Mouse (Mus musculus) MEL (cell line): ENCODE results near the gene Ddx25. TPM values are rescaled to one million over a fixed set of nuclear protein-coding genes. Genes with fewer than 3 reads are reported as not detected.

Experiments used
- DNase-seq: peaks from one replicate; pipeline ENCODE4 v3.0.0; 2011; ENCODE audit warnings: low read depth, low spot score
- H3K27ac ChIP-seq: 2 replicates; pipeline ENCODE4 v1.5.1; 2012; ENCODE audit warnings: low read depth, mild to moderate bottlenecking, control low read depth, low read length, moderate library complexity; ENCODE audit not compliant: control insufficient read depth
- H3K27me3 ChIP-seq, 2 experiments: fragments of 150-350 bp in 1 of 2; sonication (generic) in 1 of 2; 2 replicates each; pipeline ENCODE4 v1.6.1; 2012; ENCODE audit warnings: low read length in 2 of 2, mild to moderate bottlenecking in 2 of 2, improper control_type of control experiment in 1 of 2, moderate library complexity in 1 of 2; ENCODE audit not compliant: insufficient read depth in 2 of 2, control insufficient read depth in 1 of 2
- H3K36me3 ChIP-seq, 2 experiments: 2 replicates each; pipeline ENCODE4 v1.6.1; 2012 to 2014; ENCODE audit warnings: low read length in 2 of 2, improper control_type of control experiment in 1 of 2, inconsistent platforms in 1 of 2, mild to moderate bottlenecking in 1 of 2; ENCODE audit not compliant: insufficient read depth in 2 of 2, control insufficient read depth in 1 of 2
- H3K4me1 ChIP-seq, 2 experiments: fragments of 150-350 bp in 1 of 2; sonication (generic) in 1 of 2; 2 replicates each; pipeline ENCODE4 v1.6.1; 2012; ENCODE audit warnings: low read length in 2 of 2, improper control_type of control experiment in 1 of 2, mild to moderate bottlenecking in 1 of 2; ENCODE audit not compliant: insufficient read depth in 2 of 2, control insufficient read depth in 1 of 2
- H3K4me3 ChIP-seq, 2 experiments: fragments of 150-350 bp in 1 of 2; sonication (generic) in 1 of 2; 2 replicates each; pipeline ENCODE4 v1.5.1; 2012; ENCODE audit warnings: low read depth in 2 of 2, low read length in 2 of 2, mild to moderate bottlenecking in 2 of 2, moderate library complexity in 2 of 2, control low read depth in 1 of 2, improper control_type of control experiment in 1 of 2; ENCODE audit not compliant: control insufficient read depth in 1 of 2, insufficient read depth in 1 of 2
- H3K79me2 ChIP-seq: 2 replicates; pipeline ENCODE4 v1.6.1; 2012; ENCODE audit warnings: mild to moderate bottlenecking, low read length, moderate library complexity; ENCODE audit not compliant: control insufficient read depth, poor library complexity, insufficient read depth
- H3K9ac ChIP-seq: 2 replicates; pipeline ENCODE4 v1.6.1; 2012; ENCODE audit warnings: low read depth, mild to moderate bottlenecking, control low read depth, low read length, moderate library complexity; ENCODE audit not compliant: control insufficient read depth, poor library complexity, severe bottlenecking
- H3K9me3 ChIP-seq: fragments of 150-350 bp; sonication (generic); replicated peaks from 2 replicates; pipeline ENCODE4 v1.6.1; 2012; ENCODE audit warnings: mild to moderate bottlenecking, low read length, improper control_type of control experiment, moderate library complexity; ENCODE audit not compliant: insufficient read depth
- E2F4 ChIP-seq: IDR thresholded peaks from 2 replicates; pipeline ENCODE4 v1.6.1; 2011; ENCODE audit warnings: low read depth, low read length, improper control_type of control experiment, borderline replicate concordance
- ELF1 ChIP-seq: IDR thresholded peaks from 2 replicates; pipeline ENCODE4 v1.6.1; 2014; ENCODE audit warnings: low read depth, mild to moderate bottlenecking, inconsistent platforms, low read length, improper control_type of control experiment, moderate library complexity
- EP300 ChIP-seq, 2 experiments: IDR thresholded peaks; 2 replicates each; pipeline ENCODE4 v1.6.1; 2011; ENCODE audit warnings: improper control_type of control experiment in 2 of 2, low read length in 2 of 2, low read depth in 1 of 2, mild to moderate bottlenecking in 1 of 2
- JUND ChIP-seq: IDR thresholded peaks from 2 replicates; pipeline ENCODE4 v1.6.1; 2011; ENCODE audit warnings: low read depth, mild to moderate bottlenecking, improper control_type of control experiment, low read length
- MAFK ChIP-seq: IDR thresholded peaks from 2 replicates; pipeline ENCODE4 v1.6.1; 2011; ENCODE audit warnings: low read depth, mild to moderate bottlenecking, low read length, improper control_type of control experiment, borderline replicate concordance
- MAX ChIP-seq: IDR thresholded peaks from 2 replicates; pipeline ENCODE4 v1.6.1; 2011; ENCODE audit warnings: low read length, improper control_type of control experiment
- MAZ ChIP-seq: IDR thresholded peaks from 2 replicates; pipeline ENCODE4 v1.6.1; 2012; ENCODE audit warnings: low read depth, mild to moderate bottlenecking, inconsistent platforms, low read length, improper control_type of control experiment
- NRF1 ChIP-seq: IDR thresholded peaks from 2 replicates; pipeline ENCODE4 v1.6.1; 2014; ENCODE audit warnings: low read depth, mild to moderate bottlenecking, inconsistent platforms, low read length, improper control_type of control experiment, moderate library complexity; ENCODE audit not compliant: poor library complexity, insufficient read depth, severe bottlenecking
- POLR2AphosphoS2 ChIP-seq: IDR thresholded peaks from 2 replicates; pipeline ENCODE4 v1.6.1; 2011; ENCODE audit warnings: low read length, improper control_type of control experiment
- RCOR1 ChIP-seq: IDR thresholded peaks from 2 replicates; pipeline ENCODE4 v1.6.1; 2012; ENCODE audit warnings: low read depth, mild to moderate bottlenecking, inconsistent platforms, low read length, improper control_type of control experiment
- SIN3A ChIP-seq: IDR thresholded peaks from 2 replicates; pipeline ENCODE4 v1.6.1; 2012; ENCODE audit warnings: low read length, improper control_type of control experiment, inconsistent platforms
- TAL1 ChIP-seq: IDR thresholded peaks from 2 replicates; pipeline ENCODE4 v1.6.1; 2012; ENCODE audit warnings: mild to moderate bottlenecking, inconsistent platforms, low read length, moderate library complexity, mixed read lengths
- TBP ChIP-seq: IDR thresholded peaks from 2 replicates; pipeline ENCODE4 v1.8.0; 2011; ENCODE audit warnings: low read depth, low read length, improper control_type of control experiment
- UBTF ChIP-seq: IDR thresholded peaks from 2 replicates; pipeline ENCODE4 v1.6.1; 2012; ENCODE audit warnings: low read depth, mild to moderate bottlenecking, inconsistent platforms, low read length, improper control_type of control experiment, moderate library complexity, borderline replicate concordance; ENCODE audit not compliant: insufficient read depth
- ZC3H11A ChIP-seq: IDR thresholded peaks from 2 replicates; pipeline ENCODE4 v1.6.1; 2012; ENCODE audit warnings: low read depth, mild to moderate bottlenecking, inconsistent platforms, low read length, improper control_type of control experiment
- polyA plus RNA-seq, 2 experiments: library from polyadenylated mRNA; stranded (reverse) in 1 of 2; unstranded in 1 of 2; fragments of >175 nt in 1 of 2; fragments of >200 nt in 1 of 2; gene quantifications; 2 replicates each; pipeline versions ENCODE4 v1.2.1 to v1.2.4; 2012; ENCODE audit warnings: low replicate concordance in 2 of 2, low read depth in 1 of 2; ENCODE audit not compliant: insufficient read length in 2 of 2, insufficient read depth in 1 of 2, missing spikeins in 1 of 2
- total RNA-seq: library from RNA; depleted of rRNA; stranded (reverse); fragments of 300-350 nt; gene quantifications from 2 replicates; pipeline ENCODE4 v1.2.3, GENCODE M21; 2012

Gene Ddx25
- total and polyA plus RNA-seq, 3 experiments: 0.35 TPM; not detected in 1

DNA sequence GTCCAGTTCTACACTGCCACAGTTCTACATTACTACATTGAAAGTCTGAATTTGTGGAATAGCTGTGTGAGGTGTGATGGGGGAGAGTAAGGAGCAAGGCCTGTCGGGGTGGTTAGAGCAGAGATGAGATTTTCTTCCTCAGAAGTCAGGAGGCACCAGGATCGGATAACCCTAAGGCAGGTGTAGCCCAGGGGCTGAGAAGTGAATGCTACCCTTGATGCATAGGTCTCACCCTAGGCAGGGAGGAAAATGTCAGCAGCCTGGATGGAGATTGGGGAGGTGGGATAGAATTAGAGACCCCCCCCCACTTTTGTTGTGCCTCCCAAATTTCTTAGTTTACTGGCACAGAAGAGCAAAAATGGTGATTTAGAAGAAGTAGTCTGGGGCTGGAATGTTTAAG lies 36.1 kb downstream of the Ddx25 start:
- no peak overlapping the region for H3K4me3 ChIP-seq
- H3K79me2 ChIP-seq: no peaks in the 10 kb centered on the region
- no peaks in the 10 kb centered on the region for H3K4me1 ChIP-seq
- H3K27me3 ChIP-seq: peaks cover 3 to 4% of the 10 kb centered on the region in 2 experiments; a peak in 3 of 4 replicates
- no peak overlapping the region for H3K9ac ChIP-seq
- no peaks in the 10 kb centered on the region for H3K9me3 ChIP-seq
- no peak overlapping the region for H3K27ac ChIP-seq
- TF ChIP-seq UBTF (no peak), MAX (no peak), EP300 (IDR thresholded peaks at IDR 0.05; ENCODE audit: low read depth in 1 of 2, low read length in 2 of 2) (no peak), ELF1 (no peak)
- DNase-seq: no peak
- no peaks in the 10 kb centered on the region for H3K36me3 ChIP-seq

DNA sequence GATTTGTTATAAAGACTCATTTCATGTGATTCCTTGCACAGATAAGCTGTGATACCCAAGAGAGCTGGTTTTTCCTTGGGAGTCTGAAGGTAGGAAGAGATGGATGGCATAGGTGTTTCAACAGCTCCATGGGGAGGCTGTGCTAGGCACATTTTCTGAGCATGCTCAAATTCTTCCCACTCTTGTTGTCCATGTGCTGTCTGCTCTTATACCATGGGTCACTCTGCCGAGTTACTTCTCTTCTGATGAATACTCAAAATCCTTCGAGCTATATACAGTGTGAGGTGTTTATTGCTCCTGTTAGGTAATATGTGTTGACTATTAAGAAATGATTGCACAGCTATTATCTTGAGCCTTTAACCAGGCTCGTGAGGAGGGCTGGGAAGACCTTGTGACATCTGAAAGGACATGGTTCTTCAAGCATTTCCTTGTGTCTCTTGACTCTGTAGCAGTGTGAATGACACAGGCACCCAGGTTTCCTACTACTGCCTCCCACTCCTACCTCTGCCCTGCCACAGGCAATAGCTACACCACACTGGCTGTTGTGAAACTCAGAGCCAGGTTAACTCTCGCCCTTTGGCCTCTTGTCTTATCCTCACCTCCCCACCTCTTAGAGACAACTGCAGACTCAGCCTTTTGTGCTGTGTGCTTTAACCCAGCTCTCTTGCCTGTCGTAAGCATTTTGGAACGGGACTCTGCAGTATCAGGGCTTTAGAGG lies 37.5 kb downstream of the Ddx25 start:
- no peak for TF ChIP-seq POLR2AphosphoS2
- TF ChIP-seq NRF1: no peak
- no peak for TF ChIP-seq MAX
- TF ChIP-seq RCOR1: no peak
- TF ChIP-seq JUND: no peak
- TF ChIP-seq MAFK: no peak
- TF ChIP-seq MAZ: no peak
- TF ChIP-seq UBTF: no peak
- no peak for TF ChIP-seq ZC3H11A
- TF ChIP-seq TBP: no peak
- no peak for TF ChIP-seq EP300 (IDR thresholded peaks at IDR 0.05; ENCODE audit: low read depth in 1 of 2, low read length in 2 of 2)
- TF ChIP-seq E2F4: no peak
- no peak for TF ChIP-seq TAL1
- no peak for TF ChIP-seq SIN3A
- no peaks in the 10 kb centered on the region for H3K9me3 ChIP-seq
- no peak overlapping the region for H3K27ac ChIP-seq
- no peak overlapping the region for H3K4me3 ChIP-seq
- DNase-seq: no peak
- H3K79me2 ChIP-seq: no peaks in the 10 kb centered on the region
- no peaks in the 10 kb centered on the region for H3K36me3 ChIP-seq
- H3K4me1 ChIP-seq: no peaks in the 10 kb centered on the region
- H3K9ac ChIP-seq: no peak overlapping the region
- peaks cover 3 to 4% of the 10 kb centered on the region in 2 experiments; a peak in 3 of 4 replicates for H3K27me3 ChIP-seq
